Mouse (Mus musculus) gastrocnemius, adult 8-10 months (tissue): ENCODE results near the gene Mylk2. TPM values are rescaled to one million over a fixed set of nuclear protein-coding genes. Genes with fewer than 3 reads are reported as not detected.

Experiments used
- DNase-seq, 2 experiments: peaks; one replicate each; pipeline ENCODE4 v3.0.0; 2022; ENCODE audit warnings: low spot score in 2 of 2
- microRNA-seq: library from miRNA; unstranded; fragments of <30 nt; microRNA quantifications from one replicate; pipeline ENCODE4 v1.2.0, GENCODE M21; 2022
- total RNA-seq, 4 experiments: library from RNA; stranded (reverse); gene quantifications; 2 replicates each; pipeline ENCODE4 v1.2.4; 2022

Gene Mylk2
- total RNA-seq, 4 experiments from 2014 or later, result 731 to 847 (median 747) TPM

- DNase-seq, result no peak
Observed at GRCm38 (mm10) chr2:152943568-152943967, 32.4 kb downstream of the Mylk2 start.

- no peak for DNase-seq
Observed at GRCm38 (mm10) chr2:152944013-152944412, 32.9 kb downstream of the Mylk2 start.

- no peak for DNase-seq
Observed at GRCm38 (mm10) chr2:152947098-152947497, 35.9 kb downstream of the Mylk2 start.

- DNase-seq, result no peak
Observed at GRCm38 (mm10) chr2:152948438-152949020, 37.4 kb downstream of the Mylk2 start.

- no peak for DNase-seq
Observed at GRCm38 (mm10) chr2:152950358-152951064, 39.4 kb downstream of the Mylk2 start.

GRCm38 (mm10) chr2:152951065-152951849 lies 40.1 kb downstream of the Mylk2 start, which contains the start of gene Dusp15:
Gene Dusp15 (minus strand): TSS chr2:152951698.
- no peak for DNase-seq

- no peak for DNase-seq
Observed at GRCm38 (mm10) chr2:152951850-152952720, 40.9 kb downstream of the Mylk2 start.

- DNase-seq, result no peak
Observed at GRCm38 (mm10) chr2:152958116-152958515, 47.0 kb downstream of the Mylk2 start.

- peak; percentile 51 to 58 for DNase-seq
Observed at GRCm38 (mm10) chr2:152962091-152962793, 51.1 kb downstream of the Mylk2 start, which contains the start of gene Ttll9. Gene Ttll9 (plus strand): TSS chr2:152962485.

GRCm38 (mm10) chr2:152965555-152965954 lies 54.4 kb downstream of the Mylk2 start:
- no peak for DNase-seq

Small RNAs within 50 kb of the gene (microRNA-seq; reads per million reads assigned to microRNA genes)
- not detected for gene Mir5622

Other genes with a start within 250 kb of the Mylk2 start
- gene H13, start 241.9 kb upstream of the Mylk2 start, total RNA-seq, result 10 to 100 TPM; 25.7 to 34.6 (median 28.7) TPM
- gene Mcts2, start 224.3 kb upstream of the Mylk2 start, total RNA-seq, result 10 to 100 TPM; 10.2 to 12.8 (median 11.9) TPM
- gene Id1, start 175.1 kb upstream of the Mylk2 start, total RNA-seq, result 10 to 100 TPM in 1 of 4 experiments, 1 to 10 TPM in 3; 6.7 to 16.6 (median 8.4) TPM
- 1 to 10 TPM; 1.4 to 3.1 (median 2.0) TPM for gene Cox4i2, start 157.2 kb upstream of the Mylk2 start, total RNA-seq
- 10 to 100 TPM in 3 of 4 experiments, 1 to 10 TPM in 1; 9.1 to 17.5 (median 15.4) TPM for gene Bcl2l1, start 79.6 kb upstream of the Mylk2 start, total RNA-seq
- gene Tpx2, start 63.4 kb upstream of the Mylk2 start, total RNA-seq, result 1 to 10 TPM; 1.1 to 4.8 (median 3.1) TPM
- gene Foxs1, start 21.9 kb downstream of the Mylk2 start, total RNA-seq, result under 1 TPM; 0.24 to 0.94 (median 0.51) TPM
- gene Dusp15, start 40.3 kb downstream of the Mylk2 start, total RNA-seq, result under 1 TPM in 3 of 4 experiments, not detected in 1; 0.16 to 0.62 (median 0.39) TPM
- not detected for gene Ttll9, start 51.1 kb downstream of the Mylk2 start, total RNA-seq
- gene Pdrg1, start 104.1 kb downstream of the Mylk2 start, total RNA-seq, result 10 to 100 TPM; 71.5 to 83.6 (median 81.3) TPM
- gene Xkr7, start 120.5 kb downstream of the Mylk2 start, total RNA-seq, result not detected
- gene Ccm2l, start 154.6 kb downstream of the Mylk2 start, total RNA-seq, result 1 to 10 TPM; 2.6 to 3.3 (median 2.8) TPM
- under 1 TPM; 0.13 to 0.27 (median 0.21) TPM for gene Hck, start 197.1 kb downstream of the Mylk2 start, total RNA-seq
- gene Tm9sf4, start 250.0 kb downstream of the Mylk2 start, total RNA-seq, result 10 to 100 TPM; 25.5 to 30.3 (median 28.4) TPM